Mouse (Mus musculus): ENCODE measurements around the gene Vwc2. TPM values are rescaled to one million over a fixed set of nuclear protein-coding genes. Genes with fewer than 3 reads are reported as not detected.

Gene Vwc2
- polyA plus RNA-seq, 1 experiment from 2014 or later: 5.3 TPM

DNA sequence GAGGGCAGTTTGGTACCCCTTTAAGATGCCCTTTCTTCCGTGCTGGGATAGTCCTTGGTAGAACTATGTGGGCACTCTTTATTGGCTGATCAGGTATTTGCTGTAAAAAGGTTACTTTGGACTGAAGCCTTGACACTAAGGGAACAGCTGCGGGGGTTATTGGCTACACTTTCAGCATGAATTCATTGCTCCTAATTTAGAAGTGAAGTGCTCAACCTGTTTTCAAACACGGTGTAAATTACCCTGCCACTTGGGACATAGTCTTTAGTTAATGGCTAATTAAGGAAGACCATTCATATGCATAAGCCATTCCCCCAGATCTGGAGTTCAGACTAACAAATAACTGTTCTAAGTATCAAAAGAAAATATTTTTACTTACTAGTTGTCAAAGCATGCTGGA, 2.7 kb downstream of the Vwc2 start:
- no peak for ATAC-seq (ENCODE audit: insufficient number of reproducible peaks, low FRiP score, low TSS enrichment, low read depth)
- H3K27me3 ChIP-seq: peaks cover 59% of the 10 kb centered on the region
- H3K9me3 ChIP-seq: no peaks in the 10 kb centered on the region
- H3K4me3 ChIP-seq: peak overlapping the region; percentile 49
- peaks cover 31% of the 10 kb centered on the region for H3K4me1 ChIP-seq
- no peaks in the 10 kb centered on the region for H3K36me3 ChIP-seq
- no peak overlapping the region for H3K9ac ChIP-seq
- no peak overlapping the region for H3K27ac ChIP-seq
- 3% methylated on average over 3 of the region's 3 CpGs for WGBS
- H3K4me2 ChIP-seq: peak overlapping the region; percentile 91

DNA sequence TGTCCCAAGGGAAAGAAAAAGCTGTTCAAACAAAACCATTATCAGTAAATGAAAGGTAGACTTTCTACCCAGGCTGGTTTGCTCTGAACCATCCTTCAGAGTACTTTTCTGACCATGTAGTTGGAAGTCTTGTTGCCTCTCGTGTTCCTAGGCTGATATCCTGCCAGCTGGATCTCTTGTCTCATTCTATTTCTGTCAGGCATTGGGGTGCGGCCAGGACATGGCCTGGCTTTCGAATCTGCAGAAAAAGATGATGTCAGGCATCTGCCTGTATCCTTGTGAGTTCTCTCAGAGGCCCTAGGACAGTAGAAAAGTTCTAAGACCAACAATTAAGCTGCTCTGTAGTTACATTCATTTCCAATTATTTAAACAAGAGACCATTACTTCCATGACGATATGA, 8.8 kb downstream of the Vwc2 start:
- Histone ChIP-seq H3K9me3 (no peaks in the 10 kb centered on the region), H3K4me2 (no peak overlapping the region), H3K4me3 (no peak overlapping the region), H3K36me3 (no peaks in the 10 kb centered on the region), H3K27ac (no peak overlapping the region), H3K27me3 (peaks cover 7% of the 10 kb centered on the region), H3K9ac (no peak overlapping the region), H3K4me1 (no peaks in the 10 kb centered on the region)
- no peak for ATAC-seq (ENCODE audit: insufficient number of reproducible peaks, low FRiP score, low TSS enrichment, low read depth)
- WGBS: 70% methylated on average over 4 of the region's 4 CpGs

GRCm38 (mm10) chr11:11131414-11132077, 17.5 kb downstream of the Vwc2 start:
- Histone ChIP-seq H3K9me3 (no peaks in the 10 kb centered on the region), H3K4me2 (no peak overlapping the region), H3K4me3 (no peak overlapping the region), H3K27me3 (peaks cover 3% of the 10 kb centered on the region; the same call in 1 of the 2 replicates), H3K27ac (no peak overlapping the region), H3K36me3 (no peaks in the 10 kb centered on the region), H3K4me1 (no peaks in the 10 kb centered on the region), H3K9ac (no peak overlapping the region)
- ATAC-seq (ENCODE audit: insufficient number of reproducible peaks, low FRiP score, low TSS enrichment, low read depth): no peak
- 52% methylated on average over 14 of the region's 14 CpGs for WGBS

GRCm38 (mm10) chr11:11140622-11141021, 26.6 kb downstream of the Vwc2 start:
- Histone ChIP-seq H3K4me2 (no peak overlapping the region), H3K9me3 (no peaks in the 10 kb centered on the region), H3K27me3 (no peaks in the 10 kb centered on the region), H3K36me3 (no peaks in the 10 kb centered on the region), H3K4me1 (no peaks in the 10 kb centered on the region), H3K9ac (no peak overlapping the region), H3K27ac (no peak overlapping the region), H3K4me3 (no peak overlapping the region)
- ATAC-seq (ENCODE audit: insufficient number of reproducible peaks, low FRiP score, low TSS enrichment, low read depth): no peak

DNA sequence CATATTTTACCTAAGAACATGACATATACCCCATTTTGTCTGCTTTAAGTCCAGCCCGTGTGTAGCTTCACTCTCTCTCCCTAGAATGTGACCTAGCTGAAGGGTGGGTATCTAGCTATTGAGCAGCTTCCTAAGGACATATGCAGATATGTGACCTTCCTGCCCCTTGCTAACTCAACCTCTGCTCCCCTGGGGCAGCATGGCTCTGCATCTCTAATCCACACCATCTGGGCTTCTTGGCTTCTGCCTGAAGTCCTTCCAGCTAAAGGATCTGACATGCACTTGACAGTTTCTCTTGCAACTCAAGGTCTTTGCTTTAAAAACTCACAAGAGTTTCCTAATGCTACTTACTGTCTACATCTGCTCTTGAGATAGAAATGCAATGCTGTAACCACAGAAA, 38.7 kb downstream of the Vwc2 start:
- no peaks in the 10 kb centered on the region for H3K27me3 ChIP-seq
- H3K27ac ChIP-seq: no peak overlapping the region
- no peak overlapping the region for H3K9ac ChIP-seq
- no peaks in the 10 kb centered on the region for H3K36me3 ChIP-seq
- H3K4me2 ChIP-seq: no peak overlapping the region
- ATAC-seq (ENCODE audit: insufficient number of reproducible peaks, low FRiP score, low TSS enrichment, low read depth): no peak
- no peaks in the 10 kb centered on the region for H3K9me3 ChIP-seq
- 63% methylated on average over 1 of the region's 1 CpGs for WGBS
- no peaks in the 10 kb centered on the region for H3K4me1 ChIP-seq
- no peak overlapping the region for H3K4me3 ChIP-seq

- Histone ChIP-seq H3K36me3 (no peaks in the 10 kb centered on the region), H3K9me3 (no peaks in the 10 kb centered on the region), H3K27ac (no peak overlapping the region), H3K9ac (no peak overlapping the region), H3K4me3 (no peak overlapping the region), H3K4me1 (peaks cover 2% of the 10 kb centered on the region; the same call in 1 of the 2 replicates), H3K4me2 (no peak overlapping the region), H3K27me3 (no peaks in the 10 kb centered on the region)
- ATAC-seq (ENCODE audit: insufficient number of reproducible peaks, low FRiP score, low TSS enrichment, low read depth): no peak
- WGBS: 66% methylated on average over 4 of the region's 4 CpGs
Measured at GRCm38 (mm10) chr11:11171396-11171795, 57.4 kb downstream of the Vwc2 start.

GRCm38 (mm10) chr11:11175259-11175658, 61.2 kb downstream of the Vwc2 start:
- no peaks in the 10 kb centered on the region for H3K9me3 ChIP-seq
- no peak overlapping the region for H3K9ac ChIP-seq
- WGBS: 39% methylated on average over 2 of the region's 2 CpGs
- H3K27ac ChIP-seq: no peak overlapping the region
- H3K4me2 ChIP-seq: no peak overlapping the region
- no peaks in the 10 kb centered on the region for H3K36me3 ChIP-seq
- no peak for ATAC-seq (ENCODE audit: insufficient number of reproducible peaks, low FRiP score, low TSS enrichment, low read depth)
- no peak overlapping the region for H3K4me3 ChIP-seq
- H3K27me3 ChIP-seq: no peaks in the 10 kb centered on the region
- H3K4me1 ChIP-seq: peaks cover 2% of the 10 kb centered on the region; the same call in 1 of the 2 replicates

- H3K36me3 ChIP-seq: no peaks in the 10 kb centered on the region
- ATAC-seq (ENCODE audit: insufficient number of reproducible peaks, low FRiP score, low TSS enrichment, low read depth): no peak
- no peaks in the 10 kb centered on the region for H3K4me1 ChIP-seq
- no peak overlapping the region for H3K4me2 ChIP-seq
- H3K27ac ChIP-seq: no peak overlapping the region
- H3K27me3 ChIP-seq: no peaks in the 10 kb centered on the region
- no peak overlapping the region for H3K9ac ChIP-seq
- H3K9me3 ChIP-seq: no peaks in the 10 kb centered on the region
- 52% methylated on average over 2 of the region's 2 CpGs for WGBS
- no peak overlapping the region for H3K4me3 ChIP-seq
Measured at GRCm38 (mm10) chr11:11182705-11183104, 68.7 kb downstream of the Vwc2 start.

DNA sequence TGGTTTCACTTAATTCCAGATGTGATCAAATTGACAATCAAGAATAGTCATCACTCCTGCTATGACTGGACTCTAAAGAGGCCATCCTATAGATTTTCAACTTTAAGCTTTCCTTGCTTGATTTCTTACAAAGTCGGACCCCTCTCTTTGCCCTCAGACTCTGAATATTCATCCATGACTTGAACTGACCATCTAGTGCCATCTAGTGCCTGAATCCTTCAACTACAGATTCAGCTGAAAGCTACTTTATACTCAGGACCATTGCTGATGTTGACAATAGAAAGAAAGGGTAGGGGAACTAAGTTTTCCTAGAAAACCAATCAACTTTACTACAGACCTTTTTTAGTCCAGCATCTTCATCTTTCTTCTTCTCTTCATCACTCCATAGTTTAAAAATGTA, 109.1 kb downstream of the Vwc2 start:
- Histone ChIP-seq H3K9me3 (no peaks in the 10 kb centered on the region), H3K27me3 (no peaks in the 10 kb centered on the region), H3K4me1 (no peaks in the 10 kb centered on the region), H3K27ac (no peak overlapping the region), H3K9ac (no peak overlapping the region), H3K4me3 (no peak overlapping the region), H3K36me3 (no peaks in the 10 kb centered on the region), H3K4me2 (no peak overlapping the region)
- 18% methylated on average over 1 of the region's 1 CpGs for WGBS
- no peak for ATAC-seq (ENCODE audit: insufficient number of reproducible peaks, low FRiP score, low TSS enrichment, low read depth)

DNA sequence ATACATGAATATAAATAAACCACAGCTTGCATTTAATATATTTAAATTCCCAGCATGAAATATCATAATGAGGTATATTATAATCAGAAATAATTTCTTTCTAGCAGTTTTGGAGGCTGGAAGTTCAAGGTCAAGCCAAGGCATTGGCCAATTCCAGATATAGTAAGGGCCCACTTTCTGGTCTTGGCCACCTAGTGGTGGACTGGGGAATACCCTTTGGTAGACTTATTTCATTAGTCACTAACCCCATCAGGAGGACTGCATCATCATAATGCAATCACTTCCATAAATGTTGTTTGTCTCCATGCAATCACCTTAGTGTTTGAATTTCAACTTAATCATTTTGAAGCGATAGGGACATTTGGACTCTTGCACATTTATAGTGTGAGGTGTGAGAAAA, 125.3 kb downstream of the Vwc2 start:
- H3K9ac ChIP-seq: no peak overlapping the region
- no peak overlapping the region for H3K27ac ChIP-seq
- H3K4me3 ChIP-seq: no peak overlapping the region
- no peaks in the 10 kb centered on the region for H3K4me1 ChIP-seq
- ATAC-seq (ENCODE audit: insufficient number of reproducible peaks, low FRiP score, low TSS enrichment, low read depth): no peak
- no peaks in the 10 kb centered on the region for H3K9me3 ChIP-seq
- H3K4me2 ChIP-seq: no peak overlapping the region
- no peaks in the 10 kb centered on the region for H3K36me3 ChIP-seq
- no peaks in the 10 kb centered on the region for H3K27me3 ChIP-seq
- 82% methylated on average over 1 of the region's 1 CpGs for WGBS

DNA sequence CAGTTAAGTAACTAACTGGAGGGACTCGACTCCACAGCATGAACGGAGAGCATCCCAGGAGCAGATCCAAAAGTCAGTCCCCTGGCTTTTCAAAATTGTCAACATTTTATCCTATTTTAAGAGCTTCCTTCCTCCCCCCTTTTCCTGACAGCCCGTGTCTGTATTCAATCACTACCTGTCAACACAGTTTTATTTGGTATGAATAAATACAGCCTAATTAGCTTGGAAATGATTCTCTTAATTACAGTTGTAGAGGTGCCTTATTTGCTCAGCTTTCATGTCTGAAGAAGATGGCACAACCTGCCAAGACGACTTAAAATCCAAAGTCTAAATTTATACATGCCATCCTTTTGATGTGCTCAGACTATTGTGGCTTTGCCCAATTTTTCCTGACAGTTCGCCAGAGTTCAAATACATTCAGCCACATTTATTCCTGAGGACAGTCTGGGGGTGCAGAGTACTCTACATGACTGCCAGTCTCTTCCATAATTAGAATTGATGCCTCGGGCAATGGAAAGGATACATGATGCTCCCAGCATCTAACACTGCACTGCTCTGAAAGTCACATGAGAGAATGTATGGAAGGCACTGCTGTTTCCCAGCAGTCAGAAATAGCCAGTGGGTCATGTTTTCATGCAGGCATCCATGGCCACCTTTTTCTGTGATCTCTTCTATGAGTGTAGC, 128.8 kb downstream of the Vwc2 start:
- Histone ChIP-seq H3K4me1 (no peaks in the 10 kb centered on the region), H3K4me3 (no peak overlapping the region), H3K36me3 (no peaks in the 10 kb centered on the region), H3K27ac (no peak overlapping the region), H3K9me3 (no peaks in the 10 kb centered on the region), H3K27me3 (no peaks in the 10 kb centered on the region), H3K4me2 (no peak overlapping the region), H3K9ac (no peak overlapping the region)
- no peak for ATAC-seq (ENCODE audit: insufficient number of reproducible peaks, low FRiP score, low TSS enrichment, low read depth)
- WGBS: 53% methylated on average over 6 of the region's 6 CpGs

DNA sequence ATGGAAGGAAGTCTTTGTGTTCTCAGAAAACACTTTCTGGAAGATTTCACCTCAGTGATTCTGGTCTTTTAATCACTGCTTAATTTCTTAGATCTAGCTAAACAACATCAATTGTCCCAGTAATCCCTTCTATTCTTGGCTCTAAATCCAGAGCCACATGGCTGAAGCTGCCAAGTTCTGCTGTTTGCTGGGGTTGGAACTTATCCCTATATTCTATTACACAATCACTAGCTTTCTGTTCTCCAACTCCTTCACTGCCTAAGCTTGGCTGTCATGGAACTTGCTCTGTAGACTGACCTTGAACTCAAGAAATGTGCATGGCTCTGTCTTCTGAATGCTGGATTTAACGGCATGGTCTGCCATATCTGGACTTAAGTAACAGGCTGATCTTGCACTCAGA, 143.3 kb downstream of the Vwc2 start:
- H3K4me3 ChIP-seq: no peak overlapping the region
- no peak overlapping the region for H3K4me2 ChIP-seq
- no peaks in the 10 kb centered on the region for H3K4me1 ChIP-seq
- H3K9me3 ChIP-seq: no peaks in the 10 kb centered on the region
- H3K27ac ChIP-seq: no peak overlapping the region
- H3K36me3 ChIP-seq: no peaks in the 10 kb centered on the region
- H3K9ac ChIP-seq: no peak overlapping the region
- no peaks in the 10 kb centered on the region for H3K27me3 ChIP-seq
- ATAC-seq (ENCODE audit: insufficient number of reproducible peaks, low FRiP score, low TSS enrichment, low read depth): no peak
- 85% methylated on average over 1 of the region's 1 CpGs for WGBS

All from limb, embryonic 15.5 days (tissue).